Mouse (Mus musculus): ENCODE results near the gene Cby1.

GRCm38 (mm10) chr15:79609226-79609625 is 49.8 kb upstream of the Cby1 start:
- TF ChIP-seq CTCF (IDR thresholded peaks at IDR 0.05; ENCODE audit: extremely low read depth, insufficient read depth, insufficient read length, insufficient replicate concordance): no peak
- TF ChIP-seq POLR2A (IDR thresholded peaks at IDR 0.05; ENCODE audit: low read depth, low read length): no peak

Measured in spleen, adult 2 months (tissue).